In genomic region chr17:62806646-62807045, GRCm38 (mm10) we compare ENCODE assay signal across 12 mouse cellular contexts.
"Had no signal": no experiment of that assay in that cellular context is flagged by ENCODE, and none has a peak within 500 bp of the region (broad histone marks: within the 10 kb centered on the region; RNA-seq: fewer than 3 reads in every experiment).

No protein-coding gene starts in this region.

- H3K9ac ChIP-seq: kidney, embryonic 15.5 days; liver, embryonic 15.5 days; lung, embryonic 14.5 days; midbrain, embryonic 13.5 days had no signal

- H3K27ac ChIP-seq: kidney, embryonic 15.5 days; left cerebral cortex, adult 2 months; limb, embryonic 10.5 days; liver, embryonic 15.5 days; macrophage; midbrain, embryonic 13.5 days had no signal

- H3K4me1 ChIP-seq: kidney, embryonic 15.5 days; limb, embryonic 10.5 days; liver, embryonic 15.5 days; midbrain, embryonic 13.5 days had no signal

- H3K4me3 ChIP-seq: kidney, embryonic 15.5 days; left cerebral cortex, adult 2 months; limb, embryonic 10.5 days; liver, embryonic 15.5 days; midbrain, embryonic 13.5 days had no signal

- H3K36me3 ChIP-seq: kidney, embryonic 15.5 days; limb, embryonic 10.5 days; liver, embryonic 15.5 days; midbrain, embryonic 13.5 days had no signal

- H3K27me3 ChIP-seq: kidney, embryonic 15.5 days; liver, embryonic 15.5 days; midbrain, embryonic 13.5 days had no signal

- H3K4me2 ChIP-seq: kidney, embryonic 15.5 days; liver, embryonic 11.5 days; liver, embryonic 15.5 days; lung, embryonic 14.5 days; midbrain, embryonic 13.5 days had no signal

- ATAC-seq: midbrain, embryonic 13.5 days had no signal

- DNase-seq: kidney, adult 2 months; kidney, postnatal 14 days; lung, embryonic 14.5 days; right cerebral cortex, postnatal 14 days; thymus, postnatal 36 days had no signal

- H3K9me3 ChIP-seq: kidney, embryonic 15.5 days; limb, embryonic 10.5 days; liver, embryonic 15.5 days; midbrain, embryonic 13.5 days had no signal
